Mouse (Mus musculus) embryo, embryonic 11.5 days (tissue): Measurements from ENCODE around the gene Procr.
A peak's percentile ranks its signal among the peaks of the same experiment; 100 is the strongest.

Source experiments
- DNase-seq: peaks from one replicate; pipeline ENCODE4 v3.0.0-alpha.2; 2012; ENCODE audit warnings: low read depth, low spot score

The Procr gene

DNA sequence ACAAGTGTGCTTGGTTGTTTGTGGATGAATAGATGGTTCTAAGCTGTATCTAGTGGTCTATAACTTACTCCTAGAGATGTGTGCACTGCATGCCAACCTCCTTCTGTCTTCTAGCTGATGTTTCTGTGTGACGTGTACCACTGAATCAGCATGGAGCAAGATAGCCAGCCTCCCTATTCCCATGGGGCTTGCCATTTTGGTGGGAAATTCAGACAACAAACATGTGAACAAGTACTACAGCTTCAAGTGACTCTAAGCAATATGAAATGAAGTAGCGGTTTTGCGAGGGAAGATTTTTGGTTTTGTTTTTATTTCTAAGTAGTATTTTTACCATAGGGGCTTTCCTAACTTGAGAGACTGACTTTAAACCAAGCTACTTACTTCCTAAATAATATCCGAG is 1.5 kb upstream of the Procr start:
- DNase-seq: no peak

DNA sequence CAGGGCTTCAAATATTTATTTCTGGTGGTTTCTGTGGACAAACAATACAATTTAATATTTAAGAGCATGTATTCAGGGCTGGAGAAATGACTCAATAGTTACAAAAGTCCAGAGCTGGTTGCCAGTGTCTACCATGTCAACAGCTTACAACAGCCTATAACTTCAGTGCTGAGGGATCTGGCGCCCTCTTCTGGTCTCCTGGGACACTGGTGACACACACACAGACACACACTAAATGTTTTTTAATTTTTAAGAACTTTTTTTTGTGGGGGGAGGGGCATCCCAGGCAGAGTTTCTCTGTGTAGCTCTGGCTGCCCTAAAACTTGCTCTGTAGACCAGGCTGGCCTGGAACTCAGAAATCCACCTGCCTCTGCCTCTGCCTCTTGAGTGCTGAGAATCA is 4.8 kb downstream of the Procr start:
- DNase-seq: no peak

DNA sequence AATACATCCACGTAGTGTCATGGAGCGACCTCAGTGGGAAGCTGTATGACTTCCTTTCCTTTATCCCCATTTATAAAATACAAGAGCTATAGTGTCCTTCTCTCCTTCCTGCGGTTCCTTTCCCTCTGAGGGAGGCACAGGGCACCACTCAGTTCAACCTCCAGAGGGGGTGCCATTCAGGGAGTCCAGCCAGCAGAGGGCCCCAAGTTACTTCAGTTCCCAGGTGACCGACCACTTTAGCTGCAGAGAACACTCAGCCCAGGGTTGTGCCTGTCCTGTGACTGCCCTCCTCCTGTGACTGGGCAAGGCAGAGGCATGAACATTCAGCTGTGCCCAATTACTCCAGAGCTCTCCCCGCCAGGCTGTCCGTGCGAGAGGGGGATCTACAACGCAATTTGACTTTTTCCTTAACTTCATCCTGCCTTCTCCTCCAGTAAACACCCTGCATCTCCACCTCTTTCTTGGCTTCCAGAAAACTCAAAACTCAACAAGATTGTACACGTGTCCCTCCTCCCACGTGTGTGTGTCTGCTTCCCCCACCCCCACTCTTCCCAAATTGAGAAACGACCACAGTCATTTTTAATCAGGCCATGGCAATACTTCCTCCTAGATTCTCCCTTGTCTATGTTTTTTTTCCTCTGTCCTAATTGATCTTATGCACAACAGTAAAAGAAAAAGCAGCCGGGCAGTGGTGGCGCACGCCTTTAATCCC is 6.1 kb downstream of the Procr start:
- no peak for DNase-seq

GRCm38 (mm10) chr2:155764679-155765418 is 13.9 kb downstream of the Procr start:
- DNase-seq: peak; percentile 66

- DNase-seq: no peak
Observed at GRCm38 (mm10) chr2:155773664-155774063, 22.7 kb downstream of the Procr start.

- no peak for DNase-seq
Observed at GRCm38 (mm10) chr2:155774261-155774926, 23.5 kb downstream of the Procr start.

GRCm38 (mm10) chr2:155774927-155775684 is 24.2 kb downstream of the Procr start, which contains the start of gene Mmp24:
Gene Mmp24, plus strand, starts transcription at chr2:155775342.
- DNase-seq: no peak

DNA sequence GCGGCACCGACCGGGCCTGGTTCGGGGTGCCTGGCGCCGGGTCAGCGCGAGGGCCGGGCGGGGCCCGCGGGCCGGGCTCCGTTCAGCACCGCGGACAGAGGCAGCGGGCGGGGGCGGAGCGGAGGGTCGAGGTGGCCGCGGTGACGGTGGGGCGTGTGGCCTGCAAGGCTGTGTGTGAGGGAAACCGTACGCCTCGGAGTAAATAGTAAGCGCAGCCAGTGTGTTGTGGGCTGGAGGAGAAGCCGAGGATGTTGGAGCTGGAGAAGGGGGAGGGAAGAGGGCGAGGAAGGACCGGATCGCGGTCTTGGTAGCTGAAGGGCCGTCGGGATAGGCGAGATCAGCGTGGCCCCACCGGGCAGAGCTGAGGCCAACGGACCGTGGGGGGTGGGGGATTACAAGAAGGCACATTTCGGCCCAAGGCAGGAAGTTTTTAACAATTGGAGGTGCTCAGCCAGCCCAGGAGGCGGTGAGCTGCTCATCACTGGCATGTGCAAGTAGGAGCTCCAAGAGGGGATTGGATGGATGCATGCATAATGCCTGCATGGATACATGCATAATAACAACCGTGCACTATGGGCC is 24.9 kb downstream of the Procr start:
- peak; percentile 46 for DNase-seq

GRCm38 (mm10) chr2:155776824-155777687 is 26.1 kb downstream of the Procr start:
- DNase-seq: no peak

GRCm38 (mm10) chr2:155777688-155777985 is 26.7 kb downstream of the Procr start:
- DNase-seq: no peak

DNA sequence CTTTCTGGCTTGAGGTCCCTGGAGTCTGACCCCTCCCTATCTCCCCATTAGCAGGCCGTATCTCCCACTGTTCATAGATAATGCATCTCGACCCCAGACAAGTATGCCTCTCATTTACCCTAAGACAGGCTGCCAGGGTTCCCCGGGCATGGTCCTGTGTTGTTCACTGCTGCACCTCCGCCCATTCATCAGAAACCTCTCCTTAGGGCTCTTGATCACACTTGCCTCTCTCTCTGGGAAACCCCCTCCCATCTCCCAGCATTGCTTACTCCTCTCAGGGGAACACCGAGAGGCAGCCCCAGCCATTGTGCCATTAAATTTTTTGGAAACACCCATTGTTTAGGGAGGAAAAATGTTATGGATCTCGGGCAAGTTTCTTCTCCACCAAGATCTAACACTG is 27.1 kb downstream of the Procr start:
- DNase-seq: no peak

DNA sequence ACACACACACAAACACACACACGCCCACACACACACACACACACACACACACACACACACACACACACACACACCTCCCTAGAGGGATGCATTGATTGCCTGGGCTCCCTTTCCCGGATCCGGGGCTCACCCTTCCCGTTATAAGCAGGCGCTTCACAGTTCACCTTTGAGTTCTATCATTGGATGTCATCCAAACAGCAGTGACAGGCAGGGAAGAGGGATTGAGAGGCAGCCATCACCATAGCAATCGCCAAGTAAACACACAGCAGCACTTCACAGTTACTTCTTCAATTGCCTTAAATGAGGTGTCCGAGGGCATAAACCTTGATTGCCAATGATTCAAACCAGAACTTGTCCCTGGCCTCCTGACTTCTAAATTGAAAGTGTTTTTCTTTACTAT is 28.1 kb downstream of the Procr start:
- DNase-seq: no peak

GRCm38 (mm10) chr2:155779506-155779905 is 28.6 kb downstream of the Procr start:
- no peak for DNase-seq

GRCm38 (mm10) chr2:155784534-155784933 is 33.6 kb downstream of the Procr start:
- DNase-seq: no peak

- no peak for DNase-seq
Observed at GRCm38 (mm10) chr2:155786905-155787304, 36.0 kb downstream of the Procr start.

- no peak for DNase-seq
Observed at GRCm38 (mm10) chr2:155787949-155788931, 37.3 kb downstream of the Procr start.

DNA sequence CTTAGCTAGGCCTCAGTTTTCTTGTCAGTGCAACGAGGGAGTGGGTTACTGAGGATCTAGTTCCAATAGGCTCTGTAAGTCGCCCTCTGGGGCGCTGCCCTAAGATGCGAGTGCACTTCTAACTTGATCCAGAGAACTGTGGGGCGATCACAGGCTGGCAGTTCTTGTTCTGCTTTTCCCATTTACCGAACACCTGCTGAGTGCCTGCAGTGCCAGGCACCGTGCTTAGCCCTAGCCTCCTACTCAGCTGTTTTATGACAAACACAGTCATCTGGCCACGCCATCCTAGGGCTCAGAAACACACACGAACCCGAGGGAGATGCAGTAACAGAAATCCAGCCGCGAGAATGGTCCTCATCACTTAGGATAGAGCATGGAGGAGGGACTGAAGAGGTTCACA is 42.0 kb downstream of the Procr start:
- DNase-seq: no peak

DNA sequence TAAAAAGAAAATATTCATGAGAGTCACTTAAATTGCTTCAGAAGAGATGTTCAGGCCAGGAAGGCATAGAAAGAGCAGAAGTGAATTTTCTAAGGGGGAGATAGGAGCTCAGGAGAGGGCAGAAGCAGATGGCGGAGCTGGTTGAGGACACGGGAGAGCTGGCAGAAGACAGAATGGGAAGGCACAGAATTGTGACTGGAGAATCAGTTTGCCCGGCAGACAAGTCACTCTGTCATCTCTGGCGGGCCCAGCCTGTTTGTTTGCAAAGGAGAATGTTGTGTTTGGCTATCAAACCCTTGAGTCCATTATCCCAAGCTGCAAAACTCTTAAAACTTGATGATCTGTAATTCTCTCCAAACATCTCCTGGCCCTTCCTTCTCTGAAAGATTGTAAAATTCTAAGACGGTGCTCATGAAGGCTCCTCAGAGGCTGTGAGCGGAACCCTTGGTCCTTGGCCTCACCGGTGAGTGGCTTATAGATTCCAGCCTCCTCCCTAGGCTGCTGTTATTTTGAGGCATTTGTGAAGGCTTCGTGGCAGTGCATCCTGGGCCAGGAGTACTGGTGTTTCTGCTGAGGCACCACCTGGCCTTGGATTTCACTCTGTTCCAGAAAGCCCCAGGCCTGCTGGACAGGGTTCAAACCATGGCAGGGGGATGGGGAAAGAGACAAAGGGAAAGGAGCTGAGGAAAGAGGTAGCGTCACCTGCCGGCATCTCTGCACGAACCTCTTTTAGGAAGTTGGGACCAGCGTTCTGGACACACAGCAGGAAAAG is 43.9 kb downstream of the Procr start:
- DNase-seq: no peak

DNA sequence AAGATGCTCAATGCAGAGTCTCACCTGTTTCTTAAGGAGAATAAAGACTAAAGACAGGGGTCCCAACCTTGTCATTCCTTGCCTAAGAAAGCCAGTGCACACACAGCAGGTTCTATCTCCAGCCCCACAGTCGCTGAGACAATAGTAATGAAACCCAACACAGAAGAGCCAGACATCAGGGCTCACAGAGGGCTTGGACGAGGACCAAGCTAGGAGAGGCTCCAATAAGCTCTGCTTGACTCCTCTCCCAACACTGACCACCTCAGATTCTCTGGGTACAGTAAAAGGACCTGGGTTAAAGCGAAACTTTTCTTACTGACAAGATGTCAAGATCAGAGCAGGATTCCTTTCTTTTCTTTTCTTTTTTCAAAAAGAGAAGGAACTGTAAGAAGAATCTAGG is 47.7 kb downstream of the Procr start:
- no peak for DNase-seq
